Mouse (Mus musculus) embryo, embryonic 11.5 days (tissue): ENCODE measurements around the gene Safb.

Experiments used
- DNase-seq: peaks from one replicate; pipeline ENCODE4 v3.0.0-alpha.2; 2012; ENCODE audit warnings: low read depth, low spot score

The Safb gene

GRCm38 (mm10) chr17:56647546-56647945 lies 62.9 kb downstream of the Safb start:
- no peak for DNase-seq

- DNase-seq: no peak
Measured at GRCm38 (mm10) chr17:56651801-56652200, 67.2 kb downstream of the Safb start.

- DNase-seq: no peak
Measured at GRCm38 (mm10) chr17:56654771-56655170, 70.1 kb downstream of the Safb start.

- DNase-seq: no peak
Measured at GRCm38 (mm10) chr17:56655311-56655710, 70.7 kb downstream of the Safb start.
